Mouse (Mus musculus) splenic B cell, adult 2 months (primary cell): ENCODE data around the gene Mon1a.

Source experiments
- DNase-seq: peaks from one replicate; pipeline ENCODE4 v3.0.0-alpha.2; 2011; ENCODE audit warnings: low read depth, low spot score
- H3K27me3 ChIP-seq: 2 replicates; pipeline ENCODE4 v1.6.1; 2012; ENCODE audit warnings: mild to moderate bottlenecking, low read length, moderate library complexity, mixed read lengths; ENCODE audit not compliant: control insufficient read depth, poor library complexity, insufficient read depth, severe bottlenecking
- H3K36me3 ChIP-seq: 2 replicates; pipeline ENCODE4 v1.6.1; 2012; ENCODE audit warnings: mild to moderate bottlenecking, low read length, moderate library complexity, mixed read lengths; ENCODE audit not compliant: control insufficient read depth, poor library complexity, insufficient read depth, severe bottlenecking

The Mon1a gene

GRCm38 (mm10) chr9:107900840-107901626, 13.1 kb downstream of the Mon1a start:
- H3K27me3 ChIP-seq, result no peaks in the 10 kb centered on the region
- DNase-seq, result peak; percentile 61
- H3K36me3 ChIP-seq, result no peaks in the 10 kb centered on the region

DNA sequence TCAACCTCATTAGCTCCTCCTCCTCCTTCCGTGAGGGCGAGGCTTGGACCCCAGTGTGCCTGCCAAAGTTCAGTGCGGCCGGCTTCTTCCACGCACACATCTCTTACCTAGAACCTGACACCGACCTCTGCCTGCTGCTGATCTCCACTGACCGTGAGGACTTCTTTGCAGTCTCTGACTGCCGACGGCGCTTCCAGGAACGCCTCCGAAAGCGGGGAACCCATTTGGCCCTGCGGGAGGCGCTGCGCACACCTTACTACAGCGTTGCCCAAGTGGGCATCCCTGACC, 13.6 kb downstream of the Mon1a start:
- Histone ChIP-seq H3K27me3 (no peaks in the 10 kb centered on the region), H3K36me3 (no peaks in the 10 kb centered on the region)
- no peak for DNase-seq

- peak; percentile 92 for DNase-seq
- no peaks in the 10 kb centered on the region for H3K36me3 ChIP-seq
- no peaks in the 10 kb centered on the region for H3K27me3 ChIP-seq
Observed at GRCm38 (mm10) chr9:107904726-107905125, 16.8 kb downstream of the Mon1a start.

DNA sequence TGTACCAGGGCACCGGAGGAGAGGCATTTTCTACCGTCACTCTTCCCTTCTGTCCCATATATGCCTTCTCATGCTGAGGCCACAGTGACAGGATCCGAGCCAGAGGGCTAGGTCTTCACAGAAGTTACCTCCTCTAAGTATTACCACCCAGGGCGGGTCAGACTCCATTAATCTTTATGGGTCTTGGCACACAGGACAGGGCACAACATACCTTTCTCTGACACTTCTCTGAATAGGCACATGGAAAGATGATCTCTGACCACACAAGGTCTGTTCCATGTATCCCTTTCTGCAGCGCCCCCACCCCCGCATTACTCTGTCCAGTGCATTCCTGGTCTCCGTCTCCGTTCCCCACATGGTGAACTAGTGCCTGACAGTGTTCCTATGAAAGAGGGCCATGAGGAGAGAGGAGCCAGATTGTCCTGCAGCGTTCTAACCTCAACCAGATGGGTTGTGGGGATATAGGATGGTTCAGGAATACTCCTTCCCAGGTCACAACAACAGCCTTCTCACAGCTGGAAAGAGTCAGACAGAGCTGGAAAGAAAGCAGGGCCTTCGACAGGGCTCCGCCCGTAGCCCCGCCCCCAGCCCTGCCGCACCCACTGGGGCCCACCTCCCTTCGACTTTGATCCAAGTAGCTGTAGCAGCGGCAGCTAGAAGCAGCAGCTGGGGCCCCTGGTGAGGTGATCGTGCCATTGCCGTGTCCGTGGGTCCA, 18.5 kb downstream of the Mon1a start, which contains the start of gene Mst1r:
TSS of gene Mst1r (plus strand) at position 622 of the 715 bp plus-strand sequence.
- DNase-seq, result no peak
- Histone ChIP-seq H3K36me3 (no peaks in the 10 kb centered on the region), H3K27me3 (no peaks in the 10 kb centered on the region)

GRCm38 (mm10) chr9:107906967-107907800, 19.2 kb downstream of the Mon1a start:
- Histone ChIP-seq H3K27me3 (no peaks in the 10 kb centered on the region), H3K36me3 (no peaks in the 10 kb centered on the region)
- no peak for DNase-seq

GRCm38 (mm10) chr9:107907801-107908120, 19.8 kb downstream of the Mon1a start:
- Histone ChIP-seq H3K36me3 (no peaks in the 10 kb centered on the region), H3K27me3 (no peaks in the 10 kb centered on the region)
- DNase-seq, result no peak

GRCm38 (mm10) chr9:107908410-107909158, 20.6 kb downstream of the Mon1a start:
- no peaks in the 10 kb centered on the region for H3K27me3 ChIP-seq
- H3K36me3 ChIP-seq, result no peaks in the 10 kb centered on the region
- no peak for DNase-seq

DNA sequence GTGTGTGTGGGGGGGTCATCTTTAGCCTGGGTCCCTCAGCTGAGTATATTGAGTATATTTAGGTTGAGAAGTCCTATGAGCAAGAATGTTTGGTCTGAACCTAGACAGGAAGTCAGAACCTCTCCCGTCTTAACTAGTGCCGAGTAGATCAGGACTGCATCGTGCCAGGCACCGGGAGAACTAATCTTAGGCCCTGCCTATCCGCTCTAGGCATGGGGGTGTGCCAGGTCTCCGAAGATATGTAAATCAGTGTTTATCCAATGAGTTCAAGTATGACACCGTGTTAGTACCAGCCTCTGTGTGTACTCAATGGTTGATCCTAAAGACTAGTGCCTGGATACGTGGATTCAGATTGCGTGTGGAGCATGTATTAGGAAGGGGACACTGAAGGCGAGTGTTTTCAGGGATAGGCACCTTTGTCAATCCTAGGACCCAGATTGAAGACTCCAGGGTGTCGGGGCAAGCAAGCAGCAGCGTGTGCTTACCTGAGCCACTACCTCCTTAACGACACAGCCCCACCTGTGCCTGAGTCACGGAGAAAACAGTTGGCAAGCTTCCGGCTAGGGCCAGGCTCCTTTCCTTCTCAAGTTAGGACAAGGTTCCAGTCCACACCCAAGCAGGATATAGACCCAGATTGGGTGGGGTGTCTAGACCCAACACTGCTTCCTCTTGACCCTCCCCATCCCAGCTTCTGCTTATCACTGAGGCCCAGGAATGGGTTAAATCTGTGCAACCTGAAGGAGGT, 22.2 kb downstream of the Mon1a start:
- DNase-seq, result no peak
- H3K36me3 ChIP-seq, result no peaks in the 10 kb centered on the region
- no peaks in the 10 kb centered on the region for H3K27me3 ChIP-seq

- no peak for DNase-seq
- no peaks in the 10 kb centered on the region for H3K27me3 ChIP-seq
- no peaks in the 10 kb centered on the region for H3K36me3 ChIP-seq
Observed at GRCm38 (mm10) chr9:107914764-107915420, 26.9 kb downstream of the Mon1a start.

DNA sequence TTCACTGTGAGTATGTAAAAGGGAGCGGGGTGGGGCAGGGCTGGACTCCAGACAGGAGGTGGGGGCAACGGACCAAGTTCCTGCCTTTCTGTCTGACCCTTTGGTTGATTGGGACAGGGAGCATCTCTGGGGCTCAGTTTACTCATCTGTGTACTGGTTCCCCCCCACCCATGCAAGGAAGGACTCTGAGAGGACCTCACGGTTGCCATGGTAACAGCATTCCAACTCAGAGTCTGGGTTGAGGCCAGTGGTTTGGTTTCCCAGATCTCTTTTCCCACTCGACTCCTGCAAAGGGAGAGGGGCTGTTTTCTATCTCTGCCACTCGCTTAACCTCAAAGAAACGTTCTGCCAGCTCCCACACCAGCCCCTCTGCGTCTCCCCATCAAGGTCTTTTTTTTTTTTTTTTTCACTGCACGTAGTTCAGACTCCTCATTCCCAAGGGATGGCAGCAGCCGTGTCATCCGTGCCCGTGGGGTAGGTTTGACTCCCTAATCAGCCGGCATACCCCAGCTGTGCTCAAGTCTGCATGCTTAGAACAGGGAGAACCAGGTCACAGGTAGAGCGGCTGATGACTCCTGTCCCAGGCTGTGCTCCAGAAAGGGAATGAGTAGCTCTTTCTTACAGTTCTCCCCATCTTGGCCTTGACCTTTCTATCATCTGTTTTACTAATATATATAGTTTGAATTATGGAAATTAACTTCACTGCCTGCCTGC, 30.1 kb downstream of the Mon1a start:
- Histone ChIP-seq H3K27me3 (no peaks in the 10 kb centered on the region), H3K36me3 (no peaks in the 10 kb centered on the region)
- DNase-seq, result no peak

DNA sequence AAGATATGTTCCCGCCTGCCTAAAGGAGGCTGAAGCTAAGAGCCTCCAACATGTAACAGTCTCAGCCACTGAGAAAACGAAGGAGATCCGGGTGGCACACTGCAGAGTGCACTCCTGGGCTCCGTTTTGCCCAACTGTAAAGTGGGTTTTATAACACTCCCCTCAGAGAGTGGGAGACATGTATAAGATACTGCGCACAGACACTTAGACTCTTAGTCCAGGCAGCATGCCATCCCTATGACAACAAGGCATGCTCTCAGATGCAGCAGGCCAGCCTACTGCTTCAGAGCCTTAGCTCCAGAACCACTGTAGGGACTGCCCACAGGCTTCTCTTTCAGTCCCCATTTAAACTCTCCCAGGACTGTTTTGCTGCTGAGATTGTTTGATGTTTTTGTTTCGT, 30.9 kb downstream of the Mon1a start:
- no peaks in the 10 kb centered on the region for H3K36me3 ChIP-seq
- H3K27me3 ChIP-seq, result no peaks in the 10 kb centered on the region
- no peak for DNase-seq

DNA sequence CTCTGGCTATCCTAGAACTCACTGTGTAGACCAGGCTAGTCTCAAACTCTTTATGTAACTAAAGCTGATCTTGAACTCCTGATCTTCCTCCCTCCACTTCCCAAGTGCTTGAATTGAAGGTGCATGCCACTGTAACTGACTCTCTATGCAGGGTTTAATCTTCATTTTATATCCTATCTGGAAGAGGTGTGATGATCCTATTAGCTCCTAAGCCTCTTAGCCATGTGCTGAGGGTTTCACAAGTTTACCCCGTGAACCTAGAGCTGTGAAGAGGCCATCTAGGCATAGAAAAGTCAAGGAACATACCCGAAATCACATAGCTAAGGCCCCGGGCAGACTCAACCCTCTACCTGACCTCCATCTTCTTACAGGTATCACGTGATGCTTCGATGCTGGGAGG, 31.5 kb downstream of the Mon1a start:
- Histone ChIP-seq H3K36me3 (no peaks in the 10 kb centered on the region), H3K27me3 (no peaks in the 10 kb centered on the region)
- no peak for DNase-seq

GRCm38 (mm10) chr9:107923021-107923420, 35.1 kb downstream of the Mon1a start:
- DNase-seq, result peak; percentile 48
- no peaks in the 10 kb centered on the region for H3K36me3 ChIP-seq
- H3K27me3 ChIP-seq, result no peaks in the 10 kb centered on the region
